Mouse (Mus musculus) liver, adult 2 months (tissue): ENCODE results near the gene Gm20219.

Experiments
- CTCF ChIP-seq: fragments of 200-500 bp; IDR thresholded peaks from 2 replicates; pipeline ENCODE4 v1.5.1; 2011; ENCODE audit warnings: low read depth, low read length, control low read depth
- POLR2A ChIP-seq: fragments of 200-500 bp; IDR thresholded peaks from 2 replicates; pipeline ENCODE4 v1.6.1; 2011; ENCODE audit warnings: low read length, control low read depth; ENCODE audit not compliant: insufficient read depth; ENCODE audit errors: extremely low read depth

DNA sequence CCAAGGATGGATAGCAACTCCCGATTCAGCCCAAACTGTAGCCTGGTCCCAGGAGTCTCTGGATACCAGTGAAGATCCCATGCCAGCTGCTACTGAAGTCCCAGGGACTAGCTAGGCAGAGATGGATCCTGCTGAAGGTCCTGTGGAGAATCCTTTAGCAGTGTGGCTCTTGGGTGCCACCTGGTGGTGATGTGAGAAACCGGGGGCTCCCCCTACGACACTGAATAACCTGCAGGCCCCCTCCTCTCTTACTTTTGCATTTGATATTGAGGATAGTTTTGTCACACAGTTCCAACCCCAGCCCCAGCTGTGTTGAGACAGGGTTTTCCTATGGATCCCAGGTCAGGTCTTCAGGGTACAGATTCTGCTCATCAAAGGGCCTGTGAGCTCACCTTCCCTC, 4.3 kb upstream of the Gm20219 start:
- TF ChIP-seq CTCF (peak; percentile 81), POLR2A (no peak)
